Mouse (Mus musculus): Measurements from ENCODE around the gene 1110004F10Rik.

DNA sequence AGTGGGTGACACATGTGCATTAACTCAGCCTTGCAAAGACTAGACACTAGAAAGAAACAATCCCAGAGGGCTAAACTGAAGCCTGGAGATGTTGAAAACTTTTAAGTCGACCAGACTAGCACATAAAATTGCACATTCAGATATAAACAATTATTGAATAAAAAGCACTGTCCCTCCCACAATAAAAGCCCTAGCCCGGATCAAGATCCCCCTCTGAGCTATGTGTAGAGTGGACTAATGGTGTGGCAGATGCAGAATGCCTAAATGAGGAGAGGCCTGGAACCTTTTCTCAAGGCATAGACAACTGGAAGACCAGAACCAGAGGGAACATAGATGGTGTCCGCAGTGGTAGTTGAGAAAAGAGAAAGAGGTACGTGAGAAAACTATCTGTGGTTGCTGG is 3.7 kb upstream of the 1110004F10Rik start:
- TF ChIP-seq CTCF (IDR thresholded peaks at IDR 0.05) (no peak), EP300 (IDR thresholded peaks at IDR 0.05) (no peak)

All from lung, postnatal 0 days (tissue).